Comparison of ENCODE assay signal across 12 mouse cellular contexts in genomic region chr8:92976656-92977055, GRCm38 (mm10). TPM values are rescaled to one million over a fixed set of nuclear protein-coding genes. Genes with fewer than 3 reads are reported as not detected.
"Had no signal": no experiment of that assay in that cellular context is flagged by ENCODE, and none has a peak within 500 bp of the region (broad histone marks: within the 10 kb centered on the region; RNA-seq: fewer than 3 reads in every experiment).

No protein-coding gene starts in this region.

- DNase-seq: gastrocnemius, postnatal 10 days; heart, postnatal 10 days; kidney, adult 11 months; kidney, adult 2 months; kidney, adult 9 months; kidney, postnatal 14 days; kidney, postnatal 36 days; layer of hippocampus, adult 9-11 months; layer of hippocampus, postnatal 36 days; left cerebral cortex, postnatal 4 days had no signal

RNA-seq across cellular contexts. Expression of gene Slc6a2, which starts 16.8 kb away (rescaled TPM):
- total RNA-seq: hematopoietic stem cell, adult 5-6 weeks; liver, adult 2 months had no signal
